Mouse (Mus musculus) CH12.LX (cell line): Measurements from ENCODE around the gene Snrnp48. TPM values are rescaled to one million over a fixed set of nuclear protein-coding genes. Genes with fewer than 3 reads are reported as not detected.

Experiments
- DNase-seq: peaks from one replicate; pipeline ENCODE4 v3.0.0-alpha.2; 2013; ENCODE audit errors: extremely low read depth
- H3K27ac ChIP-seq: 2 replicates; pipeline ENCODE4 v1.5.1; 2012; ENCODE audit warnings: low read depth, mild to moderate bottlenecking, control low read depth, moderate library complexity; ENCODE audit not compliant: insufficient read depth
- H3K27me3 ChIP-seq: replicated peaks from 2 replicates; pipeline ENCODE3; 2012; ENCODE audit warnings: inconsistent platforms
- H3K36me3 ChIP-seq, 2 experiments: replicated peaks in 1 of 2; 2 replicates each; pipeline versions ENCODE3 to v1.6.1; 2012; ENCODE audit warnings: inconsistent platforms in 1 of 2, low read length in 1 of 2, mild to moderate bottlenecking in 1 of 2, mixed read lengths in 1 of 2, moderate library complexity in 1 of 2; ENCODE audit not compliant: control insufficient read depth in 1 of 2, insufficient read depth in 1 of 2
- H3K4me1 ChIP-seq, 2 experiments: 2 replicates each; pipeline ENCODE4 v1.6.1; 2012; ENCODE audit warnings: inconsistent platforms in 1 of 2, moderate library complexity in 1 of 2; ENCODE audit not compliant: insufficient read depth in 2 of 2, control insufficient read depth in 1 of 2
- H3K4me2 ChIP-seq: 2 replicates; pipeline ENCODE4 v1.6.1; 2012; ENCODE audit warnings: low read depth, mild to moderate bottlenecking, control low read depth; ENCODE audit not compliant: poor library complexity, insufficient read depth, severe bottlenecking
- H3K4me3 ChIP-seq, 3 experiments: fragments of 150-350 bp in 1 of 3; sonication (generic) in 1 of 3; replicated peaks in 1 of 3; 2 replicates each; pipeline versions ENCODE3 to v1.5.1; 2011 to 2012; ENCODE audit warnings: low read depth in 2 of 3, low read length in 2 of 3, mild to moderate bottlenecking in 2 of 3, moderate library complexity in 2 of 3, control low read depth in 1 of 3, improper control_type of control experiment in 1 of 3, inconsistent platforms in 1 of 3, mixed read lengths in 1 of 3; ENCODE audit not compliant: poor library complexity in 1 of 3
- H3K79me2 ChIP-seq: replicated peaks from 2 replicates; pipeline ENCODE4 v1.6.1; 2012; ENCODE audit warnings: mild to moderate bottlenecking, moderate library complexity; ENCODE audit not compliant: control insufficient read depth, poor library complexity, insufficient read depth, severe bottlenecking; ENCODE audit errors: extremely low read depth
- H3K9ac ChIP-seq: 2 replicates; pipeline ENCODE4 v1.6.1; 2012; ENCODE audit warnings: low read depth, mild to moderate bottlenecking, control low read depth, moderate library complexity; ENCODE audit not compliant: insufficient read depth
- H3K9me3 ChIP-seq: replicated peaks from 2 replicates; pipeline ENCODE3; 2012; ENCODE audit warnings: low read length, inconsistent platforms, mixed read lengths
- BHLHE40 ChIP-seq: IDR thresholded peaks from 2 replicates; pipeline ENCODE4 v1.6.1; 2011; ENCODE audit warnings: mild to moderate bottlenecking, low read depth, low read length, improper control_type of control experiment
- CHD2 ChIP-seq: IDR thresholded peaks from 2 replicates; pipeline ENCODE4 v1.6.1; 2011; ENCODE audit warnings: low read length, improper control_type of control experiment
- CTCF ChIP-seq, 2 experiments: IDR thresholded peaks in 1 of 2; conservative IDR thresholded peaks in 1 of 2; 2 replicates each; pipeline ENCODE4 v1.5.1; 2011 to 2012; ENCODE audit warnings: low read depth in 2 of 2, low read length in 2 of 2, improper control_type of control experiment in 1 of 2, inconsistent platforms in 1 of 2, mild to moderate bottlenecking in 1 of 2, moderate library complexity in 1 of 2
- E2F4 ChIP-seq: IDR thresholded peaks from 2 replicates; pipeline ENCODE4 v1.6.1; 2011; ENCODE audit warnings: low read depth, low read length, improper control_type of control experiment; ENCODE audit not compliant: insufficient replicate concordance
- ELF1 ChIP-seq: IDR thresholded peaks from 2 replicates; pipeline ENCODE4 v1.6.1; 2014; ENCODE audit warnings: low read depth, mild to moderate bottlenecking, inconsistent platforms, low read length, improper control_type of control experiment
- EP300 ChIP-seq: IDR thresholded peaks from 2 replicates; pipeline ENCODE4 v1.6.1; 2011; ENCODE audit warnings: low read length, improper control_type of control experiment
- ETS1 ChIP-seq: conservative IDR thresholded peaks from 2 replicates; pipeline ENCODE4 v1.6.1; 2012; ENCODE audit warnings: low read depth, mild to moderate bottlenecking, inconsistent platforms, low read length, improper control_type of control experiment, moderate library complexity
- GABPA ChIP-seq: IDR thresholded peaks from 2 replicates; pipeline ENCODE4 v1.6.1; 2012; ENCODE audit warnings: low read depth, low read length, improper control_type of control experiment, inconsistent platforms; ENCODE audit not compliant: insufficient replicate concordance
- HCFC1 ChIP-seq: IDR thresholded peaks from 2 replicates; pipeline ENCODE4 v1.6.1; 2012; ENCODE audit warnings: low read depth, mild to moderate bottlenecking, inconsistent platforms, low read length, improper control_type of control experiment
- IRF4 ChIP-seq: IDR thresholded peaks from 2 replicates; pipeline ENCODE4 v1.6.1; 2014; ENCODE audit warnings: low read depth, mild to moderate bottlenecking, inconsistent platforms, low read length, improper control_type of control experiment
- JUN ChIP-seq: IDR thresholded peaks from 2 replicates; pipeline ENCODE4 v1.6.1; 2011; ENCODE audit warnings: low read depth, mild to moderate bottlenecking, low read length, improper control_type of control experiment, moderate library complexity; ENCODE audit not compliant: insufficient read depth
- JUND ChIP-seq: conservative IDR thresholded peaks from 2 replicates; pipeline ENCODE4 v1.6.1; 2011; ENCODE audit warnings: low read depth, low read length, improper control_type of control experiment
- KAT2A ChIP-seq: IDR thresholded peaks from 2 replicates; pipeline ENCODE4 v1.6.1; 2012; ENCODE audit warnings: low read length, improper control_type of control experiment, inconsistent platforms; ENCODE audit not compliant: insufficient replicate concordance
- MAFK ChIP-seq: IDR thresholded peaks from 2 replicates; pipeline ENCODE4 v1.6.1; 2011; ENCODE audit warnings: low read length, improper control_type of control experiment; ENCODE audit not compliant: insufficient replicate concordance
- MAX ChIP-seq: IDR thresholded peaks from 2 replicates; pipeline ENCODE4 v1.6.1; 2011; ENCODE audit warnings: low read length, improper control_type of control experiment
- MEF2A ChIP-seq: IDR thresholded peaks from 2 replicates; pipeline ENCODE4 v1.6.1; 2014; ENCODE audit warnings: low read depth, mild to moderate bottlenecking, inconsistent platforms, low read length, improper control_type of control experiment, borderline replicate concordance
- MXI1 ChIP-seq: IDR thresholded peaks from 2 replicates; pipeline ENCODE4 v1.6.1; 2011; ENCODE audit warnings: mild to moderate bottlenecking, low read depth, low read length, improper control_type of control experiment
- NELFE ChIP-seq: IDR thresholded peaks from 2 replicates; pipeline ENCODE4 v1.6.1; 2011; ENCODE audit warnings: low read depth, low read length, improper control_type of control experiment
- PAX5 ChIP-seq: IDR thresholded peaks from 2 replicates; pipeline ENCODE4 v1.6.1; 2012; ENCODE audit warnings: low read length, inconsistent platforms, mixed read lengths
- POLR2AphosphoS2 ChIP-seq: IDR thresholded peaks from 2 replicates; pipeline ENCODE4 v1.6.1; 2011; ENCODE audit warnings: low read depth, low read length, improper control_type of control experiment
- RCOR1 ChIP-seq: conservative IDR thresholded peaks from 2 replicates; pipeline ENCODE4 v1.6.1; 2012; ENCODE audit warnings: low read depth, mild to moderate bottlenecking, inconsistent platforms, low read length, improper control_type of control experiment
- SIN3A ChIP-seq: IDR thresholded peaks from 2 replicates; pipeline ENCODE4 v1.6.1; 2012; ENCODE audit warnings: low read length, improper control_type of control experiment, inconsistent platforms
- SMC3 ChIP-seq: IDR thresholded peaks from 2 replicates; pipeline ENCODE4 v1.6.1; 2011; ENCODE audit warnings: low read depth, low read length, improper control_type of control experiment
- TCF12 ChIP-seq: IDR thresholded peaks from 2 replicates; pipeline ENCODE4 v1.6.1; 2014; ENCODE audit warnings: low read depth, mild to moderate bottlenecking, inconsistent platforms, low read length, improper control_type of control experiment
- USF1 ChIP-seq: IDR thresholded peaks from 2 replicates; pipeline ENCODE4 v1.6.1; 2014; ENCODE audit warnings: low read depth, mild to moderate bottlenecking, inconsistent platforms, low read length, improper control_type of control experiment
- ZC3H11A ChIP-seq: IDR thresholded peaks from 2 replicates; pipeline ENCODE4 v1.6.1; 2012; ENCODE audit warnings: low read depth, mild to moderate bottlenecking, inconsistent platforms, low read length, improper control_type of control experiment
- ZKSCAN1 ChIP-seq: IDR thresholded peaks from 2 replicates; pipeline ENCODE4 v1.6.1; 2012; ENCODE audit warnings: low read depth, inconsistent platforms, low read length, improper control_type of control experiment, borderline replicate concordance
- ZMIZ1 ChIP-seq: IDR thresholded peaks from 2 replicates; pipeline ENCODE4 v1.6.1; 2012; ENCODE audit warnings: low read depth, mild to moderate bottlenecking, inconsistent platforms, low read length, improper control_type of control experiment
- ZNF384 ChIP-seq: IDR thresholded peaks from 2 replicates; pipeline ENCODE4 v1.6.1; 2012; ENCODE audit warnings: low read depth, low read length, improper control_type of control experiment, inconsistent platforms
- dilution Hi-C: fragments of 300-500 bp; cut with MboI; formaldehyde crosslinking; loops from 2 replicates; pipeline ENCODE4 v1.14.3; 2020; ENCODE audit warnings: low sequenced_read_pairs; ENCODE audit not compliant: extremely low pct_unique_long_range_greater_than_20kb, extremely low pct_ligation_motif_present
- in situ Hi-C: fragments of 300-500 bp; cut with MboI; formaldehyde crosslinking; loops from 3 replicates; pipeline ENCODE4 v1.14.3; 2019; ENCODE audit warnings: low sequenced_read_pairs, low pct_ligation_motif_present, low pct_unique_long_range_greater_than_20kb, mixed read lengths
- polyA plus RNA-seq: library from polyadenylated mRNA; unstranded; fragments of >175 nt; gene quantifications from 2 replicates; pipeline ENCODE4 v1.2.1, GENCODE M21; 2012; ENCODE audit warnings: low read depth; ENCODE audit not compliant: insufficient read length
- total RNA-seq, 2 experiments: library from RNA; depleted of rRNA; stranded (reverse); fragments of 300-350 nt in 1 of 2; fragments of >200 nt in 1 of 2; gene quantifications; 2 replicates each; pipeline ENCODE4 v1.2.3; 2012 to 2014

The Snrnp48 gene
- total and polyA plus RNA-seq, 3 experiments: 42.4 to 103 (median 52.8) TPM

- dilution Hi-C loops: no loop called here
- H3K4me1 ChIP-seq: peaks cover 8 to 11% of the 10 kb centered on the region in 2 experiments; a peak in 3 of 4 replicates
- no peaks in the 10 kb centered on the region for H3K27me3 ChIP-seq
- no peaks in the 10 kb centered on the region for H3K36me3 ChIP-seq
- H3K79me2 ChIP-seq: no peaks in the 10 kb centered on the region
- peaks cover 10% of the 10 kb centered on the region for H3K9me3 ChIP-seq
- peak overlapping the region; percentile 19; the same call in 1 of the 2 replicates for H3K9ac ChIP-seq
- DNase-seq: peak; percentile 65
- TF ChIP-seq ZMIZ1: no peak
- 0 out of 2 replicates have a peak, but pooled peaks have one; percentile 40 for TF ChIP-seq RCOR1
- peak; percentile 38 for TF ChIP-seq USF1
- TF ChIP-seq MAX: peak; percentile 63
- peak; percentile 86 for TF ChIP-seq BHLHE40
- TF ChIP-seq PAX5: no peak
- TF ChIP-seq MEF2A: peak; percentile 78
- 0 out of 2 replicates have a peak, but pooled peaks have one; percentile 48 for TF ChIP-seq SIN3A
- peak; percentile 58; the same call in 1 of the 2 replicates for TF ChIP-seq ELF1
- TF ChIP-seq MXI1: 0 out of 2 replicates have a peak, but pooled peaks have one; percentile 32
- TF ChIP-seq HCFC1: peak; percentile 46
- peak; percentile 83 for TF ChIP-seq EP300
- peak; percentile 49; the same call in 1 of the 2 replicates for TF ChIP-seq JUND
- TF ChIP-seq KAT2A: no peak
- peak; percentile 59 for TF ChIP-seq ETS1
- TF ChIP-seq TCF12: peak; percentile 52; the same call in 1 of the 2 replicates
- TF ChIP-seq ZNF384: no peak
- TF ChIP-seq IRF4: peak; percentile 58; the same call in 1 of the 2 replicates
- TF ChIP-seq CHD2: peak; percentile 59; the same call in 1 of the 2 replicates
- H3K4me2 ChIP-seq: peak overlapping the region; percentile 44
- in situ Hi-C loops: no loop called here
- H3K4me3 ChIP-seq: peak overlapping the region in 2 of 3 experiments; percentile 25 to 46
- H3K27ac ChIP-seq: peak overlapping the region; percentile 88
Measured at GRCm38 (mm10) chr13:38269055-38269692, 64.4 kb downstream of the Snrnp48 start.

GRCm38 (mm10) chr13:38272624-38273023, 67.9 kb downstream of the Snrnp48 start:
- TF ChIP-seq KAT2A: no peak
- TF ChIP-seq JUN: no peak
- TF ChIP-seq RCOR1: no peak
- TF ChIP-seq CTCF (conservative IDR thresholded peaks at IDR 0.05 in 1 of 2, IDR thresholded peaks at IDR 0.05 in 1 of 2; ENCODE audit: low read depth in 2 of 2, low read length in 2 of 2): no peak
- TF ChIP-seq POLR2AphosphoS2: no peak
- TF ChIP-seq EP300: no peak
- TF ChIP-seq ZMIZ1: no peak
- TF ChIP-seq SMC3: no peak
- TF ChIP-seq ZC3H11A: no peak
- no peak for TF ChIP-seq E2F4
- TF ChIP-seq ZKSCAN1: no peak
- no peak for TF ChIP-seq HCFC1
- TF ChIP-seq NELFE: no peak
- no peak for TF ChIP-seq GABPA
- no peak for TF ChIP-seq BHLHE40
- TF ChIP-seq ZNF384: no peak
- TF ChIP-seq MAFK: no peak
- in situ Hi-C loops: no loop called here
- H3K4me3 ChIP-seq: no peak overlapping the region

More at GRCm38 (mm10) chr13:38272624-38273023, 67.9 kb downstream of the Snrnp48 start:
- H3K9me3 ChIP-seq: no peaks in the 10 kb centered on the region
- H3K4me2 ChIP-seq: no peak overlapping the region
- H3K4me1 ChIP-seq: peaks cover 8 to 11% of the 10 kb centered on the region in 2 experiments; a peak in 3 of 4 replicates
- H3K9ac ChIP-seq: no peak overlapping the region
- no peaks in the 10 kb centered on the region for H3K36me3 ChIP-seq
- no peaks in the 10 kb centered on the region for H3K27me3 ChIP-seq
- H3K27ac ChIP-seq: no peak overlapping the region
- DNase-seq: no peak
- dilution Hi-C loops: no loop called here
- no peaks in the 10 kb centered on the region for H3K79me2 ChIP-seq
